Mouse (Mus musculus) yolk sac, embryonic 10.5 days (tissue): ENCODE data around the gene Rgmb.

Experiments used
- DNase-seq: peaks from one replicate; pipeline ENCODE4 v3.0.0-alpha.2; 2017; ENCODE audit warnings: low spot score

Rgmb gene

GRCm38 (mm10) chr17:15822376-15822775 lies 8.5 kb downstream of the Rgmb start:
- DNase-seq: no peak

GRCm38 (mm10) chr17:15821706-15822105 lies 9.1 kb downstream of the Rgmb start:
- DNase-seq: no peak

DNA sequence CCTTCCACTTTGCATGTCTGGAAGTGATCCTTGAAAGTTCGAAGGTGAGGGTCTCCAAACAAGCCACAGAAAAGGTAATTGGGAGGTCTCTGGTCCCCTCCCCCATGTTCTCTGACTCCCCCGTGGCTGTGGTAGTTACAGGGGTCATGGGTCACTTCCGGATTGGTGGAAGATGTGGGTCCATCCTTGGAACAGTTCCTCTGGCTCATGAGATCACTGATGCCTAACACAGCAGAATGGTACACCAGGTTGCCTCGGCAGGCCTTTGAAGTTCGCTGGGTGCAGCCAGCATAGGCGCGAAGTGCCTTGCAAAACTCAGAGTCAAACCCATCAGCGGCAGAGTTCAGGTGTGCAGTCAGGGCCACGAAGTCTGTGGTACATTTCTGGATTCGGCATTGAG lies 10.1 kb downstream of the Rgmb start:
- DNase-seq: no peak

DNA sequence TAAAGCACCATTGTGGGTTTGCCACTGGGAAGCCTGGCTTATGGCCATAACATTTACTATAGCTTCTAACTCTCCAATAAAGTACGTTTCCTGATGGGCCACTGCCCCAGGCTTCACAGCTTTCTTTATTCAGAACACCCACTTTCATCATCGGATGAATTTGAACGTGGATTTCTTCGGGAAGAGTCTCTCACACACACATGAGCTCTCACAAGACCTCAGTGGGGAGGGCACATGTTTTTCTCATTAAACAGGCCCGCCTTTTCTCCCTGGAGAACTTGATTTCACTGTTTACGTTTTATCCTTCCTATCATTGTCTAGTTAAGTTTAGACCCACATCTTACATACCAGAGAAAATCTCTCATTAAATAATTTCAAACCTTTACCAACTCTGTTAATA lies 10.7 kb downstream of the Rgmb start:
- no peak for DNase-seq

GRCm38 (mm10) chr17:15818372-15818771 lies 12.5 kb downstream of the Rgmb start:
- no peak for DNase-seq

DNA sequence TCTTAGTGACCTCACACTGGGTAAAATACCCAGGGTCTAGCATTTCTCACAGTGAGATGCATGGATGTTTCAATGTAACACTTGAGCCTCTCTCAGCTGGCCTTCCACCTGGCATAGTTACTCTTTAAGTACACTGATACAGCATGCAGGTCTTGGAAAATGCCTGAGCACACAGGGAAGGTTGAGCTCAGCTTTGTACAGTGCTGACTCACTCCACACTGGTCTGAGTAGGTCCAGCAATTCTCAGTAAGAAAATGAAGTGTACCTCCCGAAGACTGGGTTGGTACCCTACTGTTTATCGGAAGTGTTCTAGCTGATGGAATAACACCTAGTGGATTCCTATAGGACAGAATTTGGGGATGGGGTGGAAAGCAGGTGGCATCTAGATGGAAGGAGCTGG lies 13.2 kb downstream of the Rgmb start:
- DNase-seq: no peak

DNA sequence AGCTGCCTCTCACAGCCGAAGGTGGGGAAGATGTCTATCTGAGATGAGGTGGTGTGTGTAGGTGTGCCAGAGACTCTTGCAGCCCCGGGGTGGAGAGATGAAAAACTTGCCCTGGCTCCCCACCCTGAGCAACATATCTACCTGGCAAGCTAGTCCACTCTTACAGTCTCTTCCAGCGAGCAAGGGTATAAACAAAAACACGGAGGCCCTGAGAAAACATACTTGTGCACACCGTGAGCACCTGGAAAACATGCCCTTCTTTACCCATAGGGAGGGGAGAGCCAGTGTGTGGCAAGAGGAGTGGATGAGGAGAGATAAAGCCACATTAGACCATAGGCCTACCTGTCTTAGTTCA lies 13.8 kb downstream of the Rgmb start:
- DNase-seq: no peak

DNA sequence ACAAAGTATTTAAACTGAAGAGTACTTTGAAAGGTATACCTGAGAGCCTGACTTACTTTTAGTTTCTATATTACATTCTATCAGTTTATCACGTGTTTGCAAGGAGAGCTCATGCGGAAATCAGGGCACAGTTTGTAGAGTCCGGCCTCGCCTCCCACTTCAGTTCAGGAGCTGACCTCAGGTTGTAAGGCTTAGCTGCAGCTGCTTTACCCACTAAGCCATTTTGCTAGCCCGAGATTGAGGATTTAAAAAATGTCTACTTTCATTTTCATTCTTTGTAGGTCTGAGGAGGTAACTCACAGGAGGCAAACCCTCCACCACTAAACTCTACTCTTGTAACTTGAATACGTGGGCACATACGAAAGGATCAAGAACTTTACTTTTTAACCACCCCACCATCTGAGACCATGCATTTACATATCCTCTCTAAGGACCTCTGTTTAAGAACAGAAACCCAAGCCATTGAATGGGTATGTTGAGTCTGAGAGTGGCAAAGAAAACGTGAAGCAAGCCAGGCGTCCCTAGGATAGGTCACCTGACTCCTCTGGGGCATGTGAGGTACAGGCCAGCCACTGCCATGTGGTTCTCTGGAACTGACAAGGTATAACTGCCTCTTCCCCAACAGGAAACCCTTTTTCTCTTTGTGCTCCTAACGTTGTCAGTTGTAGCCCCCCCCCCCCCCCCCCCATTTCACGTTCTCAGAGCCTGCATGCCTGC lies 14.3 kb downstream of the Rgmb start:
- no peak for DNase-seq

- DNase-seq: no peak
Measured at GRCm38 (mm10) chr17:15815312-15816018, 15.4 kb downstream of the Rgmb start.

DNA sequence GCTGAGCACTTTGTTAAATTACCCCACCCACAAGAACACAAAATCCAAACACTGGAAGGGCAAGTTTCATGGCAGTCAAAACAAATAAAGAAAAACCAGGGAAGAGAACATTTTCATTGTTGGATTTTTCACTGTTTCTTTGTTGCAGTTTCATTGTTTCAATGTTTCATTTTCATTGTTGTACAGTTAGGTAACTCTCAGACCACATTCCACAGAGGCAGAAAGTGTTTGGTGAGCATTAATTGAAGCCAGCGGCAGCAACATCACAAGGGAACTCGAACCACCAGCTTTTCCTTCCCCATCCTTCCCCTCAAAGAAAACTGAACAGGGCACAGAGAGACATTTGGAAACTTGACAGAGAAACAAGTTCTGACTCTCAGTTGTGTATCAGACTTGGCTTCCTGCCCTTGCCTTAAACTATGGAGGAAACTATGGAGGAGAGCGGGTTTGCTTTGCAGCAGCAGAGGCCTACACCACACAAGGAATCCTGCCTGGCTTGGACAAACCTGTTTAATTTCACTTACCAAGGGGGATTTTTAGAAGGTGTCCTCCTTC lies 17.1 kb downstream of the Rgmb start:
- DNase-seq: no peak

GRCm38 (mm10) chr17:15812136-15812778 lies 18.6 kb downstream of the Rgmb start:
- DNase-seq: no peak

DNA sequence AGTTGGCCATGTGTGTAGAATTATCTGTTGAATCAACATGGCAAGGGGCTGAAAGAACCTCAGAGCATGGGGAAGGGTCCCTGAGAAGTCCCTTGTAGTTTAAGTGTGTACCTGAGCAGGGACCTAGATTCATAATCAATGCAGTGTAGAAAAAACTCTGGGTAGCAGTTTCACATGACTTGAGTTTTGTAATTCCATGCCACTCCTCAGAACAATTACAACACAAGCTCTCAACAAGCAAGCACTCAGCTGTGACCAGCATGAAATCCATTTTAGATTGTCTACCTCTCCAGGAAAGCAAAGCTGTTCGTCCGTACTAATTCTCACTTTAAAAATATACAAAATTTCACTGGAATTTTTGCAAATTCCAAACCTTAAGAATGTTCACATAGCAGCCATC lies 20.9 kb downstream of the Rgmb start:
- DNase-seq: no peak

DNA sequence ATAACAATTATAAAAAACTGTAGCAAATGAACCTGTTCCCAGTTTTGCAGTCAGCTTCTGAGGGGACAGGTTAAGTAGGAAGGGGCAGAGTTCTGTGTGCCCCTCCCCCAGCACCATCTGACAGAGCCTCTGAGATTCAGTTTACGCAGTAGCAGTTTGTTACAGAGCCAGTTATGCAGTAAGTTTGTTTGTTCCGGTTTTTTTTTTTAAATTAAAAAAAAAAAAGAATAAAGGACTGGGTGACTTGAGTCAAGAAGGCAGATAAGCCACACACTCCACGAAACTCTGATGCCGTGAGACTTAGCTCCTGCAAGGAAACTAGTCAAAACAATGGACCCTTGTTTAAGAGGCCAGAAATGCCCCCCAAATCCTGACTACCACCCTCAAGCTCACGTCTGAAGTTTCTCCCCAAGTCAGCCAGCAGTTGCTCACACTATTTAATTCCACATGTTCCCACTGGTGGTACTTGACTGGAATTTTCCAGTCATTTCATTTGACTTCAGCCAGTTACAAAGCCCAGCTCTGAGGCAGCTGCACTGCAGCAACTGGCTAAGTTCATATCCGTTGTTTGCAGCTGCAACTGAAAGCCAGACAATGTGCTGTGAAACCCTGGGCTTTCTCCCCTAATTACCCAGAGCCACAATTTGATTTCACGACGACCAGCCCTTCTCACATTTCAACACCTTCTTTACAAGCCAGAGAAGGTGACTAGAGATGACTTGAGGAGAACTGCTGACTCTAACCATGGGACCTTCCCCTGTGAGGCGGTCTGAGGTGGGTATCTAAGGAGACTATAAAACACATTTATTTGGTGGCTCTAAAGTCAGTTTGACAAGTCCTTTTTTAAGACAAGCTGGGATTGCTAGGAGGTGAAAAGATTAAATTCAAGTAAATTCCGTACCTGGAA lies 22.1 kb downstream of the Rgmb start:
- no peak for DNase-seq

DNA sequence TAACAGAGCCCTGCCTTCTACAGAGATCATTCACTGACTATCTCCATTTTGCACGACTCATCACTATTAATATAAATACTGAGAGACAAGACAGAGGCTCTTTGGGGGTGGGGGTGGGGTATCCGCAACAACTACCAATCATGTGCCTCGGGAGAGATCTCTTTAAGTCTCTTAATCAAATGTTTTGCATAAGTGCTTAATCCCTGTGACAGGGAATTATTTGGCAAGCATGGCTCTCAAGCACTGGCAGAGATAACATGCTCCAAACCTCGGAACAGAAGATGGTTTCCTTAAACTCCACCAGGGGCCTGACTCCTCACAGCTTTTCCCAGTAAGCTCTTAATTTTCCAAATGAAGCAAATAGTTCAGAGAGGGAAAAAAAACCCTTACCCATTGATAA lies 22.8 kb downstream of the Rgmb start:
- no peak for DNase-seq

DNA sequence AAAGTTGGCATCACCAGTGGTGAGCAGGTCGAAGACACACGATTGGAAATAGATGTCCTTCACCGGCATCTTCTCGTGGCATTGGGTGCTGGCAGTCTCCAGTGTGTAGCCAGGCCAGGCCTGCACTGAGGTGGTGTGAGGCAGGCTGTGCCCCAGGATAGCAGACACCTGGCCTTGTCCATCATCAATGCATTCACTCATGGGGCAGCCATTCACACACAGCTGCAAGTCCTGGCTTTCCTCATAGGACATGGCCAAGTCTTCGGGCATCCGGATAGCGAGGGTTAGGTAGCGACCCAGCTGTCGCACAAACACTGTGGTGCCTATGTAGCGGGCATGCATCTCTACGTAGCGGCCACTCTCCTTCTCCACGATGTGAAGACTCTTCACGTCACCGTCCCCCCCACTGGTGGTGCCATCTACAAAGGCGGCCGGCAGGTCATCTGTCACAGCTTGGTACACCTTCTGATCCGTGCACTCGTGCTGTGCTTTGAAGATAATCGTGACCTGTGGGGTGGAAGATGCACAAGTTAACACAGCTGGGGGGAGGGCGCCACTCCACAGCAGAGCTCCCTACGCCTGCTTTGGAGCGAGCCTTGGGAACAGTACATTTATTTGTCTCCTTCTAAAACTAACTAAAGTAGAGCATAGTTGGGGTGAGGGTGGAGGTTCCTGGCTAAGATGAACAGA lies 23.4 kb downstream of the Rgmb start:
- no peak for DNase-seq

DNA sequence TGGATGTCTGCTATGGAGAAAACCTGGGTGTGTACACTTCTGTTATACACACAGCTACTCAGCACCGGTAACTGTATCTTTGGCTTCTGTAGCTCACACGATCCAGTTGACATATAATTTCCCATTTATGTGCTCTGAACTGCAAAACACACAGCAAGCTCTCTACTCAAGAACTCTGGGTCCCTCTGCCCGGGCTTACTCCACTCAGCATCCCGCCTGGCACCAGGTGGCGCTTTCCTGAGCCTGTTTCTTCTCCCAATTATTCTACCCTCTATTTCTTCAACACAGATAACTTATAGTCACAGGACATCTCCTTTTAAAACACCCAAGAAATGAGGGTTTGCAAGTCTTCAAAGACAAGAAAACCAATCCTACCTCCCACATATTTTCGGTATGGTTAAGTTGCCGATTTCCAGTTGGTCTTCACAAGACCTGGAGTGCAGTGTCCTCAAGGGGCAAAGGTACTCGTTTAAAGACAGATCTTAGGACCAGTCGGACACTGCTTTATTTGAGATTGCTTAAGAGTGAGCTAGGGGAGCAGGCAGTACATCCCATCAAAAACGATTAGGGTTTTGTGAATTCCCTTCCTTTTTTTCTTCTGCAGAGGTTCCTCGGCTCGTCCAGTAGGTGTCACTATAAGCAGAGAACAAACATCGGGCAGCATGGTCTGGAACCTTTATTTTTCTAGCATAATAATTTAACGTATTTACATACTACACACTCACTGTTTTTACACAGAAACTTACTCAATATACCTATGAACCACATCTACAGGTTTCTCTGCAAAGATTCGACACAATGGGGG lies 26.6 kb downstream of the Rgmb start:
- DNase-seq: no peak

- DNase-seq: no peak
Measured at GRCm38 (mm10) chr17:15799195-15799793, 31.5 kb downstream of the Rgmb start.

- no peak for DNase-seq
Measured at GRCm38 (mm10) chr17:15790716-15791115, 40.1 kb downstream of the Rgmb start.

DNA sequence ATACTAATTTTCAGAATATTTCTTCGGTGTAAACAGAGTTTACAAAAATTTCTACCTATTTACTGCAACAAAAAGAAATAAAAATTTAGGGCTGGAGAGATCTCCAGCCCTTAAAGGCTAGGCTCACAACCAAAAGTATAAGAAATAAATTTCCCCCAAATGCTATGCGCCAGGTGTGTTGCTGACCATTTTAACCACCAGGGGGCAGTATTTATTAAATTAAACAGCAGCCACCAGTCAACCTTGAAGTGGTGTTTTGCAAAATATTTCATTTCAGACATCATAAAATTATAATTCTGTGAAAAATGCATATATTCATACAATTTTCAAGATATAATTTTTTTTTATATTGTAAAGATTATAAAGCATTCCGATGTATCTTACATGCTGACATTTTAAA lies 43.8 kb downstream of the Rgmb start:
- DNase-seq: no peak

- DNase-seq: no peak
Measured at GRCm38 (mm10) chr17:15777979-15778378, 52.9 kb downstream of the Rgmb start.
